Mouse (Mus musculus): ENCODE measurements around the gene Tbc1d22a. TPM values are rescaled to one million over a fixed set of nuclear protein-coding genes. Genes with fewer than 3 reads are reported as not detected.
"Not testable (repeated sequence)": the region's sequence is repeated elsewhere in the genome, so short reads cannot be mapped to it uniquely, and the experiment has no call there.

The Tbc1d22a gene
- polyA plus RNA-seq, 1 experiment from 2014 or later, result 37.9 TPM

- no peak for ATAC-seq
- ChIA-PET POLR2A (interaction anchor here (5.8 kb wide), 1 partner anchor 11 kb away, joined by 44 read pairs; no protein-coding TSS in a partner anchor), CTCF (interaction anchor here (0.7 to 2.7 kb wide), 3 partner anchors 8 to 55 kb away, joined by 3 to 18 read pairs (median 17); no protein-coding TSS in a partner anchor)
These were observed 23.9 kb upstream of the Tbc1d22a start for GRCm38 (mm10) chr15:86190387-86190786.

GRCm38 (mm10) chr15:86191505-86191904 lies 22.8 kb upstream of the Tbc1d22a start:
- ChIA-PET POLR2A (no interaction called here), CTCF (interaction anchor here (1.1 to 1.5 kb wide), 2 partner anchors 9 to 51 kb away, joined by 4 to 6 read pairs; no protein-coding TSS in a partner anchor)
- no peak for DNase-seq (ENCODE audit: low read depth, low spot score)
- in situ Hi-C loops (cut with MboI; ENCODE audit: low pct_unique_long_range_greater_than_20kb), result no loop called here
- H3K27me3 ChIP-seq, result no peaks in the 10 kb centered on the region
- TF ChIP-seq CTCF (IDR thresholded peaks at IDR 0.05), result no peak
- no peak for ATAC-seq

More at GRCm38 (mm10) chr15:86190387-86190786, 23.9 kb upstream of the Tbc1d22a start:
- DNase-seq (ENCODE audit: low read depth, low spot score), result no peak
- in situ Hi-C loops (cut with MboI; ENCODE audit: low pct_unique_long_range_greater_than_20kb), result no loop called here
- no peaks in the 10 kb centered on the region for H3K27me3 ChIP-seq
- TF ChIP-seq CTCF (IDR thresholded peaks at IDR 0.05), result no peak

GRCm38 (mm10) chr15:86191933-86192332 lies 22.3 kb upstream of the Tbc1d22a start:
- no peak for TF ChIP-seq CTCF (IDR thresholded peaks at IDR 0.05)
- DNase-seq (ENCODE audit: low read depth, low spot score), result no peak
- POLR2A ChIA-PET, result interaction anchor here (0.6 kb wide), 1 partner anchor 528 kb away, joined by 4 read pairs; no protein-coding TSS in a partner anchor
- H3K27me3 ChIP-seq, result no peaks in the 10 kb centered on the region
- ATAC-seq, result no peak
- in situ Hi-C loops (cut with MboI; ENCODE audit: low pct_unique_long_range_greater_than_20kb), result no loop called here
- CTCF ChIA-PET, result interaction anchor here (1.1 to 1.5 kb wide), 2 partner anchors 8 to 52 kb away, joined by 4 to 6 read pairs; no protein-coding TSS in a partner anchor

GRCm38 (mm10) chr15:86194676-86195453 lies 19.4 kb upstream of the Tbc1d22a start:
- DNase-seq (ENCODE audit: low read depth, low spot score); CTCF ChIA-PET; H3K27me3 ChIP-seq; POLR2A ChIA-PET; in situ Hi-C loops (cut with MboI; ENCODE audit: low pct_unique_long_range_greater_than_20kb): not testable (repeated sequence)
- ATAC-seq, result peak; percentile 87

- DNase-seq (ENCODE audit: low read depth, low spot score), result no peak
- no peak for TF ChIP-seq CTCF (IDR thresholded peaks at IDR 0.05)
- POLR2A ChIA-PET, result interaction anchor here (1.3 to 5.6 kb wide), 2 partner anchors 11 to 15 kb away, joined by 3 to 44 read pairs; partner anchors contain the start of gene Cerk
- no peak for ATAC-seq
- CTCF ChIA-PET, result interaction anchor here (2.7 to 3.3 kb wide), 2 partner anchors 10 to 12 kb away, joined by 8 to 18 read pairs; partner anchors contain the start of gene Cerk
- H3K27me3 ChIP-seq, result no peaks in the 10 kb centered on the region
- in situ Hi-C loops (cut with MboI; ENCODE audit: low pct_unique_long_range_greater_than_20kb), result no loop called here
These were observed 15.2 kb upstream of the Tbc1d22a start for GRCm38 (mm10) chr15:86199052-86199451.

- TF ChIP-seq CTCF (IDR thresholded peaks at IDR 0.05), result no peak
- in situ Hi-C loops (cut with MboI; ENCODE audit: low pct_unique_long_range_greater_than_20kb), result no loop called here
- DNase-seq (ENCODE audit: low read depth, low spot score) (no peak), ATAC-seq (no peak)
- H3K27me3 ChIP-seq, result no peaks in the 10 kb centered on the region
- POLR2A ChIA-PET, result interaction anchor here (0.7 to 5.6 kb wide), 3 partner anchors 11 to 59 kb away, joined by 3 to 44 read pairs (median 5); partner anchors contain the start of gene Cerk
- CTCF ChIA-PET, result interaction anchor here (0.9 to 3.3 kb wide), 4 partner anchors 8 to 64 kb away, joined by 3 to 18 read pairs (median 6); partner anchors contain the start of gene Cerk
These were observed 14.8 kb upstream of the Tbc1d22a start for GRCm38 (mm10) chr15:86199482-86199881.

GRCm38 (mm10) chr15:86200169-86200568 lies 14.1 kb upstream of the Tbc1d22a start:
- no peaks in the 10 kb centered on the region for H3K27me3 ChIP-seq
- no peak for ATAC-seq
- POLR2A ChIA-PET, result interaction anchor here (0.7 to 5.6 kb wide), 2 partner anchors 12 to 58 kb away, joined by 5 to 44 read pairs; partner anchors contain the start of gene Cerk
- CTCF ChIA-PET, result interaction anchor here (0.9 to 3.3 kb wide), 4 partner anchors 8 to 65 kb away, joined by 3 to 18 read pairs (median 6); partner anchors contain the start of gene Cerk
- in situ Hi-C loops (cut with MboI; ENCODE audit: low pct_unique_long_range_greater_than_20kb), result loop anchor here (5.0 to 10.0 kb wide), 2 partner anchors 58 to 145 kb away; partner anchors contain the start of gene Gramd4
- TF ChIP-seq CTCF (IDR thresholded peaks at IDR 0.05), result no peak
- no peak for DNase-seq (ENCODE audit: low read depth, low spot score)

GRCm38 (mm10) chr15:86201095-86201494 lies 13.2 kb upstream of the Tbc1d22a start:
- H3K27me3 ChIP-seq, result no peaks in the 10 kb centered on the region
- peak; percentile 17 for ATAC-seq
- ChIA-PET CTCF (interaction anchor here (0.9 to 2.9 kb wide), 5 partner anchors 12 to 147 kb away, joined by 3 to 17 read pairs (median 4); partner anchors contain the start of gene Cerk), POLR2A (interaction anchor here (0.7 to 5.6 kb wide), 2 partner anchors 13 to 49 kb away, joined by 4 to 44 read pairs; partner anchors contain the start of gene Cerk)
- TF ChIP-seq CTCF (IDR thresholded peaks at IDR 0.05), result no peak
- in situ Hi-C loops (cut with MboI; ENCODE audit: low pct_unique_long_range_greater_than_20kb), result loop anchor here (5.0 to 10.0 kb wide), 2 partner anchors 59 to 146 kb away; partner anchors contain the start of gene Gramd4
- DNase-seq (ENCODE audit: low read depth, low spot score), result no peak

- TF ChIP-seq CTCF (IDR thresholded peaks at IDR 0.05), result no peak
- in situ Hi-C loops (cut with MboI; ENCODE audit: low pct_unique_long_range_greater_than_20kb), result loop anchor here (5.0 to 10.0 kb wide), 2 partner anchors 60 to 147 kb away; partner anchors contain the start of gene Gramd4
- DNase-seq (ENCODE audit: low read depth, low spot score) (no peak), ATAC-seq (no peak)
- ChIA-PET POLR2A (interaction anchor here (0.7 to 5.6 kb wide), 3 partner anchors 14 to 70 kb away, joined by 3 to 44 read pairs (median 4); partner anchors contain the start of gene Cerk), CTCF (interaction anchor here (0.9 to 2.9 kb wide), 7 partner anchors 9 to 147 kb away, joined by 3 to 17 read pairs (median 4); partner anchors contain the start of gene Cerk)
- no peaks in the 10 kb centered on the region for H3K27me3 ChIP-seq
These were observed 12.4 kb upstream of the Tbc1d22a start for GRCm38 (mm10) chr15:86201696-86202330.

All from Patski (cell line).